Mouse (Mus musculus) large intestine, adult 2 months (tissue): ENCODE results near the gene Slc25a17. TPM values are rescaled to one million over a fixed set of nuclear protein-coding genes. Genes with fewer than 3 reads are reported as not detected.
A peak's percentile ranks its signal among the peaks of the same experiment; 100 is the strongest.

Experiments used
- DNase-seq: peaks from one replicate; pipeline ENCODE4 v3.0.0-alpha.2; 2012; ENCODE audit warnings: low read depth, low spot score
- WGBS: fragments of 180-500 bp; shearing (Covaris S2); methylation state at CpG from one replicate; pipeline ENCODE4 v1.1.7; 2018; 5-methylcytosine and 5-hydroxymethylcytosine counted together
- polyA plus RNA-seq: library from polyadenylated mRNA; depleted of rRNA; stranded (reverse); fragments of >200 nt; gene quantifications from 2 replicates; pipeline ENCODE4 v1.2.3, GENCODE M21; 2012

Slc25a17 gene
- polyA plus RNA-seq, 1 experiment, result 25.2 TPM

- no peak for DNase-seq
- WGBS, result 50% methylated on average over 3 of the region's 3 CpGs
Observed at GRCm38 (mm10) chr15:81358943-81359342, 1.7 kb downstream of the Slc25a17 start.

- 35% methylated on average over 5 of the region's 5 CpGs for WGBS
- no peak for DNase-seq
Observed at GRCm38 (mm10) chr15:81356946-81357345, 3.7 kb downstream of the Slc25a17 start.

DNA sequence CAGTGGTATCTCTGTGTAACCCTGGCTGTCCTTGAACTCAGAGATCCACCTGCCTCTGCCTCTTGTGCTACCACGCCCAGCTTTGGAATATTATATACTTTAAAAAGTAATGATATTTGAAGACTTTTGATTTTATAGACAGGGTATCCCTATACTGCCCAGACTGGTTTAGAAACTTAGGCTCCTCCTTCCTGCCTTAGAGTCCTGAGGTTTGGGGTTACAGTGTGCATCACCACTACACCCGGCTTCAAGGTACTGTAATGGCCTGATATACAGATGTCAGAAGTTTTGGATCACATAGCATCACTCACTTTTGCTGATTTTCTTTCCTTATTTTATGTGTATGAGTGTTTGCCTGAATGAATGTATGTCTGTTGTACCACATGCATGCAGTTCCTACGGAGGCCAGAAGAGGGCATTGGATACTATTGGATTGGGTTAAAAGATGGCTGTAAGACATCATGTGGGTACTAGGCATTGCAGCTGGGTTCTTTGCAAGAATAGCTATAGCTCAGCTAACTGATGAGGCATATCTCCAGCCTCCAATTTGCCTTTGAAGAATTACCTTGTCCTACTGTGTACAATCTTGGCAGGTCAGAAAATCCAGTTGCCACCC lies 5.4 kb downstream of the Slc25a17 start:
- 62% methylated on average over 3 of the region's 3 CpGs for WGBS
- DNase-seq, result peak; percentile 35

GRCm38 (mm10) chr15:81352638-81353037 lies 8.0 kb downstream of the Slc25a17 start:
- DNase-seq, result no peak
- WGBS, result 37% methylated on average over 1 of the region's 1 CpGs

GRCm38 (mm10) chr15:81350401-81350800 lies 10.2 kb downstream of the Slc25a17 start:
- no peak for DNase-seq
- 68% methylated on average over 1 of the region's 1 CpGs for WGBS

GRCm38 (mm10) chr15:81348366-81348765 lies 12.2 kb downstream of the Slc25a17 start:
- 52% methylated on average over 2 of the region's 2 CpGs for WGBS
- DNase-seq, result no peak

DNA sequence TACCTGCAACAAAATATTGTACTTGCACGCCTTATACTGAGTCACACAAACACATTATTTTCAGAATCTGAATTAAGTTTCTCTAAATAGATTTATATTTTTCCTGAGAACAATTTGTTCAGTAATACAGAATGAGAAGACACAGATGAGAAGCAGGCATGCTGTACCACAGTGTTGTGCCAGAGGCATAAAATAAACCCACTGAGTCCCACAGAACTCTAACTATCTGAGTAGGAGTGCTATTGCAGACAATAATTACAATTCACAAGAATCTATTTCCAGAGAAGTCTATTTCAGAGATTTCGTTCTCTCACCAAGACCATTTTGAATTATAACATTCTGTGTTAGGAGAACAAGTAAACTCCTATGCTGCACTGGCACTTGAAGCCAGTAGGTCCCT lies 13.1 kb downstream of the Slc25a17 start:
- DNase-seq, result no peak
- WGBS, result 88% methylated on average over 2 of the region's 2 CpGs

DNA sequence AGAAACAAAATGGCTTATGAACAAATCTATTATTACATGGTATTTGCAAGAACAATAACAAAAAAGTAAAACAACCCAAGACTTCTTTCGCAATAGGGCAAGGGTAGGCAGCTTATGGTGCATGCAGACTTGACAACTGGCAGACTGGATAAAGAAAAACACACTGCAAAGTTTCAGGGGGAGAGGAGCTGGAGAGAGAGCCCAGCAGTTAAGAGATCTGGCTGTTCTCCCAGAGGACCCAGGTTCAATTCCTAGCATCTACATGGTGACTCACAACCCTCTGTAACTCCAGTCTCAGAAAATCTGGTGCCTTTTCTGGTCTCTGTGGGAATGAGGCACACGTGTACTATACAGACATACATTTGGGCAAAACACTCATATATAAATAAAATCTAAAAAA lies 19.2 kb downstream of the Slc25a17 start:
- DNase-seq, result no peak
- WGBS, result 81% methylated on average over 2 of the region's 2 CpGs

DNA sequence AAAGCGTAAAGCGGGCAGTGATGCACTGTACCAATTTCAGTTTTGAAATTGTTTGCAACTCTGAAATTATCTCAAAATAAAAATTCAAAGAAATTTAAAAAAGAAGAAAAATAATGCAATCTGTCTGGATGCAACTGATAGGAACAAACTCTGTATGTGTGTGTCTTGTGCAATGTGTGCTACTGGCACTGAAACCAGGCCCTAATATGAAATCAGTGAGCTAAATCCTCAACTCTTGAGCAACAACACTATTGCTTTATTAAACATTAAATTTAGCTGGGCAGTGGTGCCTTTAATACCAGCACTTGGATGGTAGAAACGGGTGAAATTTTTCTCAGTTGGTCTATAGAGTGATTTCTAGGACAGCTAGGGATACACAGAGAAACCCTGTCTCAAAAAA lies 21.5 kb downstream of the Slc25a17 start:
- no peak for DNase-seq
- WGBS, result 95% methylated on average over 3 of the region's 3 CpGs

DNA sequence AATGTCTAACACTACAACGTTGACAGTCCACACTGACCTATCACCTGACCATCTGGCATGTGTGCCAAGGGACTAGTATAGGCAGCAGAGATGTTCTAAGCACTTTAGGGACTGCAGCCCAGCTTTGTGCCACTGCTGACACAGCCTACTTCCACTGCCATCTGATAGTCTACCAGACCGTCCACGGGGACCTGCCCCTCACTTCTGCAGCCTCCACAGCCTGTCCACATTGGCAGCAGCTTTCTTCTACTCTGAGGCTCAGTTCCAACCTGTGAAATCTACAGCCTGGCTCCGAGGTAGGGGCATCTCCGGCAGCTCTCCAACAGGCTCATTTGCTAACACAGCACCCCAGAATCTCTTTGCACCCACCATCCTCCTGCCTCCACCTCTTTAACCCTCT lies 24.1 kb downstream of the Slc25a17 start:
- DNase-seq, result no peak
- WGBS, result 83% methylated on average over 5 of the region's 5 CpGs

GRCm38 (mm10) chr15:81332517-81332916 lies 28.1 kb downstream of the Slc25a17 start:
- WGBS, result 86% methylated on average over 4 of the region's 4 CpGs
- no peak for DNase-seq

- whole genome bisulfite sequencing, result 37% methylated on average over 3 of the region's 3 CpGs
Observed at GRCm38 (mm10) chr15:81330816-81331433, 29.7 kb downstream of the Slc25a17 start.

GRCm38 (mm10) chr15:81329721-81330369 lies 30.8 kb downstream of the Slc25a17 start:
- 81% methylated on average over 5 of the region's 5 CpGs for WGBS
- DNase-seq, result no peak

More at GRCm38 (mm10) chr15:81330816-81331433, 29.7 kb downstream of the Slc25a17 start:
- no peak for DNase-seq

DNA sequence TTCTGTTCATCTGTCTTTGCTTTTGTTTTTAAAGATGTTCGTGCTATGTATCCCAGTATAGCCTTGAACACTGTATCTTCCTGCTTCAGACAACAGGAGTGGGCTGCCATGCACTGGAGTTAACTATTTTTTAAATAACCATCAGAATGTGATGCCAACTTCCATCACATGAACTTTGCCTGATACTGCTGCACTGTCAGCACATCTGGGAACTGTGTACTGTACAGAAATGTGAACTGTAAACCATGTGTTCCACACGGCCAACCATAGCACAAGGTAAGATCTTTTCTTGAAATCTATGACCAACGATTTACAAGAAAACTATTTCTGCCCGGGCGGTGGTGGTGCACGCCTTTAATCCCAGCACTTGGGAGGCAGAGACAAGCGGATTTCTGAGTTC lies 33.1 kb downstream of the Slc25a17 start:
- 93% methylated on average over 7 of the region's 7 CpGs for WGBS
- DNase-seq, result no peak

- no peak for DNase-seq
- WGBS, result 61% methylated on average over 4 of the region's 4 CpGs
Observed at GRCm38 (mm10) chr15:81324979-81325378, 35.6 kb downstream of the Slc25a17 start.

DNA sequence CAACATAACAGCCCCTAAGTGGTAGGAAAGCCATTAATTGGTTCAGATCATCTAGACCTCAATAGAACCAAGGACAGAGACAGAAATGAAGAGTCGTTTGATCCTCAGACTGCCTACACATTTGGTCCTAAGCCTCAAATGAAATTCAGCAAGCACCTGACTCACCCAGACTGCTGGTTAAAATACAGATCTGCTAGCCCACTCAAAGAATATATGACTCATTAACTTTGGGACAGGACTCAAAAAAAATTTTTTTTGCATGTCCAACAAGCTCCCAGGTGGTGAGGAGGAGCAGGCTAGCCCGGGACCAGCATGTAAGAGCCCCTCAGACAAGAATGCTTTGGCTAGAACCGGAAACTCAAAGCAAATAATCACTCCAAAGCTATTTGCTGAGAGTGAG lies 40.5 kb downstream of the Slc25a17 start:
- 93% methylated on average over 3 of the region's 3 CpGs for WGBS

DNA sequence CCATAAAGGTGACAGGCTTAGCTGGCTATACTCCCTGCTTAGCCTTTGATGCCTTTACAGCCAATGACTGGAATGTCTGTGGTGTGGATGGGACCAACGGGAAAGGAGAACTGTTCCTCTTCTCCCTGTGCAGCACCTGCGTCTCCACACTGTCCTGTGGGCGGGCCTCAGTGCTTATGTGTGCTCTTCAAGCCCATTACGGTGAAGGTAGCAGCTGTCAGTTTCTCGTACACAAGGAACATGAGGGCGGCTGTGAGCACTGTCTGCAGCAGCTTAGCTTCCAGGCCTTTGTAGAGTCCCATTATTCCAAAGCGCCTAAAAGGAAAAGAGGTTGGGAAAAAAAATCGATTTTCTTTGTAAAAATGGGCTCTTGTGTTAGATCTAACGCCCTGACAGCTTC lies 41.1 kb downstream of the Slc25a17 start:
- no peak for DNase-seq
- 93% methylated on average over 9 of the region's 9 CpGs for WGBS

More for the DNA sequence above, 40.5 kb downstream of the Slc25a17 start:
- DNase-seq, result no peak

GRCm38 (mm10) chr15:81313928-81314327 lies 46.7 kb downstream of the Slc25a17 start:
- WGBS, result 68% methylated on average over 3 of the region's 3 CpGs
- DNase-seq, result no peak

DNA sequence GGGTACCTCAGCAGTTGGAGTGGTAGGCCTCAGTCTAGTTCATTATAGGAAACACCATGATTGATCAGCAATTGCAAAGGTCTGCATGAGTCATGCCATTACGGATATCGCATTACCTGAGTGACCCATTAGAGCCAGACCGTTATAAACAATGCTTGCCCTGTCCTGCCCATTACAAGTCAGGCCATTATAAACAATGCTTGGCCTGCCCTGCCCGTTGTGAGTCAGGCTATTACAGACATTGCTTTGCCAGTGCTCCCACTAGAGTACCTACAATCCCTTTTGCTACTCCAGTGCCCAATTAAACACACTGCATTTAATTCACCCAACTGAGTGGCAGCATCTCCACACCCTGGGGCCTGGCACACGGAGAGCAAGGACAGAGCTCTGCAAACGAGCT lies 49.6 kb downstream of the Slc25a17 start:
- no peak for DNase-seq
- 38% methylated on average over 6 of the region's 6 CpGs for WGBS

- 62% methylated on average over 9 of the region's 9 CpGs for WGBS
- DNase-seq, result no peak
Observed at GRCm38 (mm10) chr15:81310353-81310752, 50.3 kb downstream of the Slc25a17 start.

- WGBS, result 94% methylated on average over 7 of the region's 7 CpGs
- DNase-seq, result no peak
Observed at GRCm38 (mm10) chr15:81308038-81308437, 52.6 kb downstream of the Slc25a17 start.
